9 mouse cellular contexts compared by ENCODE assay signal in genomic region chr8:46010306-46010705, GRCm38 (mm10). TPM values are rescaled to one million over a fixed set of nuclear protein-coding genes. Genes with fewer than 3 reads are reported as not detected.
DNase-seq lines count a peak whose midpoint lies in the region; ATAC-seq and TF ChIP-seq lines count a peak whose summit lies in the region.
"Had no signal": no experiment of that assay in that cellular context is flagged by ENCODE, and none has a peak within 500 bp of the region (broad histone marks: within the 10 kb centered on the region; RNA-seq: fewer than 3 reads in every experiment).

No protein-coding gene starts in this region.

- peak overlapping the region; percentile 25 for H3K4me2 ChIP-seq in neural tube, embryonic 11.5 days (ENCODE audit: low read depth)
- peak overlapping the region; percentile 72 for H3K4me2 ChIP-seq in heart, embryonic 14.5 days (ENCODE audit: low read length)
- peak overlapping the region; percentile 43 for H3K4me2 ChIP-seq in limb, embryonic 14.5 days (replicated peaks; ENCODE audit: low read depth, low read length, severe bottlenecking)
- peak overlapping the region; percentile 43 for H3K4me2 ChIP-seq in stomach, embryonic 15.5 days

- ATAC-seq in neural tube, embryonic 11.5 days (ENCODE audit: insufficient read depth, low FRiP score, low TSS enrichment), result no peak
- ATAC-seq in heart, embryonic 14.5 days (ENCODE audit: insufficient number of reproducible peaks, insufficient read depth, low FRiP score, low read depth), result no peak
- ATAC-seq in limb, embryonic 14.5 days (ENCODE audit: low FRiP score, low read depth), result no peak
- ATAC-seq in stomach, embryonic 15.5 days (ENCODE audit: insufficient read depth, low FRiP score, low read depth), result no peak

- H3K27me3 ChIP-seq in neural tube, embryonic 11.5 days (ENCODE audit: control insufficient read depth, insufficient read depth, low read length), result no peaks in the 10 kb centered on the region
- H3K27me3 ChIP-seq in heart, embryonic 14.5 days (ENCODE audit: control insufficient read depth, insufficient read depth, low read length), result no peaks in the 10 kb centered on the region
- no peaks in the 10 kb centered on the region for H3K27me3 ChIP-seq in limb, embryonic 14.5 days (ENCODE audit: control insufficient read depth, insufficient read depth, low read length)
- no peaks in the 10 kb centered on the region for H3K27me3 ChIP-seq in stomach, embryonic 15.5 days (replicated peaks)

- H3K9me3 ChIP-seq in neural tube, embryonic 11.5 days (ENCODE audit: control insufficient read depth, low read length), result no peaks in the 10 kb centered on the region
- no peaks in the 10 kb centered on the region for H3K9me3 ChIP-seq in heart, embryonic 14.5 days (ENCODE audit: control insufficient read depth, low read length)
- H3K9me3 ChIP-seq in limb, embryonic 14.5 days (ENCODE audit: control insufficient read depth, low read length), result no peaks in the 10 kb centered on the region
- H3K9me3 ChIP-seq in stomach, embryonic 15.5 days, result no peaks in the 10 kb centered on the region

- no peak overlapping the region for H3K27ac ChIP-seq in neural tube, embryonic 11.5 days (ENCODE audit: low read depth, low read length)
- H3K27ac ChIP-seq in heart, embryonic 14.5 days (replicated peaks in 1 of 2; ENCODE audit: control insufficient read depth in 1 of 2, insufficient read depth in 1 of 2, low read depth in 2 of 2, low read length in 2 of 2), result peak overlapping the region; percentile 65 to 83
- H3K27ac ChIP-seq in limb, embryonic 14.5 days (replicated peaks; ENCODE audit: low read depth, low read length), result no peak overlapping the region
- H3K27ac ChIP-seq in stomach, embryonic 15.5 days, result no peak overlapping the region

- H3K9ac ChIP-seq in neural tube, embryonic 11.5 days (ENCODE audit: low read length), result no peak overlapping the region
- H3K9ac ChIP-seq in heart, embryonic 14.5 days (ENCODE audit: low read length), result peak overlapping the region; percentile 59
- peak overlapping the region; percentile 45 for H3K9ac ChIP-seq in limb, embryonic 14.5 days (ENCODE audit: low read depth, low read length, severe bottlenecking)
- H3K9ac ChIP-seq in stomach, embryonic 15.5 days, result no peak overlapping the region

- no peak overlapping the region for H3K4me3 ChIP-seq in neural tube, embryonic 11.5 days (ENCODE audit: low read depth, low read length)
- peak overlapping the region; percentile 11 to 33; a peak in 3 of 4 replicates for H3K4me3 ChIP-seq in heart, embryonic 14.5 days (ENCODE audit: control insufficient read depth in 1 of 2, insufficient read depth in 1 of 2, low read depth in 1 of 2, low read length in 2 of 2)
- 0 out of 2 replicates have a peak overlapping the region, but pooled peaks have one; percentile 1 for H3K4me3 ChIP-seq in limb, embryonic 14.5 days (replicated peaks; ENCODE audit: low read length)
- H3K4me3 ChIP-seq in stomach, embryonic 15.5 days (replicated peaks), result peak overlapping the region; percentile 7; the same call in 1 of the 2 replicates

- no peak for DNase-seq in neural tube, embryonic 11.5 days (ENCODE audit: low spot score)
- DNase-seq in neural tube, embryonic 10.5 days (ENCODE audit: extremely low spot score, low spot score), result no peak
- DNase-seq in limb, embryonic 14.5 days (ENCODE audit: low spot score), result no peak
- no peak for DNase-seq in ovary, postnatal 36 days (ENCODE audit: low spot score)
- DNase-seq in thymus, postnatal 0 days (ENCODE audit: low spot score), result no peak
- no peak for DNase-seq in adrenal gland, adult (ENCODE audit: inconsistent age in 2 of 2, low spot score in 1 of 2)
- DNase-seq: adrenal gland, postnatal 25 days had no signal

- no peaks in the 10 kb centered on the region for H3K4me1 ChIP-seq in neural tube, embryonic 11.5 days (ENCODE audit: control insufficient read depth, insufficient read depth, low read length)
- peaks cover 2 to 21% of the 10 kb centered on the region in 2 experiments; a peak in 3 of 4 replicates for H3K4me1 ChIP-seq in heart, embryonic 14.5 days (ENCODE audit: control insufficient read depth in 2 of 2, insufficient read depth in 2 of 2, low read length in 2 of 2)
- H3K4me1 ChIP-seq in limb, embryonic 14.5 days (ENCODE audit: control insufficient read depth, insufficient read depth, low read length), result peaks cover 9% of the 10 kb centered on the region
- H3K4me1 ChIP-seq in stomach, embryonic 15.5 days, result peaks cover 9% of the 10 kb centered on the region; the same call in 1 of the 2 replicates

- H3K36me3 ChIP-seq in neural tube, embryonic 11.5 days (ENCODE audit: control insufficient read depth, insufficient read depth, low read length), result no peaks in the 10 kb centered on the region
- H3K36me3 ChIP-seq in heart, embryonic 14.5 days (ENCODE audit: control insufficient read depth, insufficient read depth, low read length), result no peaks in the 10 kb centered on the region
- H3K36me3 ChIP-seq in limb, embryonic 14.5 days (ENCODE audit: control insufficient read depth, insufficient read depth, low read length), result no peaks in the 10 kb centered on the region
- H3K36me3 ChIP-seq in stomach, embryonic 15.5 days, result no peaks in the 10 kb centered on the region

- 52% methylated on average over 2 of the region's 2 CpGs for WGBS in neural tube, embryonic 11.5 days
- 37% methylated on average over 2 of the region's 2 CpGs for WGBS in heart, embryonic 14.5 days
- WGBS in limb, embryonic 14.5 days, result 62% methylated on average over 2 of the region's 2 CpGs
- 66% methylated on average over 2 of the region's 2 CpGs for WGBS in stomach, embryonic 15.5 days

- TF ChIP-seq POLR2A in limb, embryonic 14.5 days (IDR thresholded peaks at IDR 0.05; ENCODE audit: borderline replicate concordance, extremely low read depth, insufficient read depth, insufficient read length), result no peak

RNA-seq across cellular contexts. Expression of gene Ankrd37, which starts 4.8 kb away (rescaled TPM):
- polyA plus RNA-seq in neural tube, embryonic 11.5 days (2014; fragmentation: Nextera tagmentation; extraction: Ambion mirVana), result 13.4 and 15.6 TPM in 2 replicates
- 13.4 and 17.7 TPM in 2 replicates for polyA plus RNA-seq in heart, embryonic 14.5 days (2014; fragmentation: Nextera tagmentation; extraction: Ambion mirVana)
- polyA plus RNA-seq in limb, embryonic 14.5 days (2012; rRNA removed), result 10.9 and 17.2 TPM in 2 replicates
- polyA plus RNA-seq in limb, embryonic 14.5 days (2014; fragmentation: Nextera tagmentation; extraction: Ambion mirVana), result 18.7 and 19.4 TPM in 2 replicates
- polyA plus RNA-seq in stomach, embryonic 15.5 days (2015; fragmentation: Nextera tagmentation; extraction: Ambion mirVana), result 30.8 and 31.8 TPM in 2 replicates
- 14.5 and 16.1 TPM in 2 replicates for polyA plus RNA-seq in thymus, postnatal 0 days (2015; fragmentation: Nextera tagmentation; extraction: Ambion mirVana)

RNA-seq across cellular contexts. Expression of gene Lrp2bp, which starts 11.2 kb away (rescaled TPM):
- polyA plus RNA-seq in neural tube, embryonic 11.5 days (2014; fragmentation: Nextera tagmentation; extraction: Ambion mirVana), result 0.21 and 0.47 TPM in 2 replicates
- polyA plus RNA-seq in heart, embryonic 14.5 days (2014; fragmentation: Nextera tagmentation; extraction: Ambion mirVana), result 1.1 and 1.3 TPM in 2 replicates
- 0.24 and 0.29 TPM in 2 replicates for polyA plus RNA-seq in limb, embryonic 14.5 days (2012; rRNA removed)
- polyA plus RNA-seq in limb, embryonic 14.5 days (2014; fragmentation: Nextera tagmentation; extraction: Ambion mirVana), result 0.40 and 0.53 TPM in 2 replicates
- 0.50 and 0.62 TPM in 2 replicates for polyA plus RNA-seq in stomach, embryonic 15.5 days (2015; fragmentation: Nextera tagmentation; extraction: Ambion mirVana)
- polyA plus RNA-seq in thymus, postnatal 0 days (2015; fragmentation: Nextera tagmentation; extraction: Ambion mirVana), result 0.13 and 0.20 TPM in 2 replicates

RNA-seq across cellular contexts. Expression of gene Ufsp2, which starts 35.0 kb away (rescaled TPM):
- 55.7 and 56.7 TPM in 2 replicates for polyA plus RNA-seq in neural tube, embryonic 11.5 days (2014; fragmentation: Nextera tagmentation; extraction: Ambion mirVana)
- 52.9 and 57.1 TPM in 2 replicates for polyA plus RNA-seq in heart, embryonic 14.5 days (2014; fragmentation: Nextera tagmentation; extraction: Ambion mirVana)
- 51.5 and 62.3 TPM in 2 replicates for polyA plus RNA-seq in limb, embryonic 14.5 days (2012; rRNA removed)
- polyA plus RNA-seq in limb, embryonic 14.5 days (2014; fragmentation: Nextera tagmentation; extraction: Ambion mirVana), result 81.9 and 92.5 TPM in 2 replicates
- polyA plus RNA-seq in stomach, embryonic 15.5 days (2015; fragmentation: Nextera tagmentation; extraction: Ambion mirVana), result 93.2 and 96.1 TPM in 2 replicates
- polyA plus RNA-seq in thymus, postnatal 0 days (2015; fragmentation: Nextera tagmentation; extraction: Ambion mirVana), result 53.6 and 53.9 TPM in 2 replicates

RNA-seq across cellular contexts. Expression of gene 1700029J07Rik, which starts 35.3 kb away (rescaled TPM):
- polyA plus RNA-seq in neural tube, embryonic 11.5 days (2014; fragmentation: Nextera tagmentation; extraction: Ambion mirVana), result 2.3 and 2.9 TPM in 2 replicates
- polyA plus RNA-seq in heart, embryonic 14.5 days (2014; fragmentation: Nextera tagmentation; extraction: Ambion mirVana), result 2.4 and 2.8 TPM in 2 replicates
- 2.6 and 5.2 TPM in 2 replicates for polyA plus RNA-seq in limb, embryonic 14.5 days (2012; rRNA removed)
- polyA plus RNA-seq in limb, embryonic 14.5 days (2014; fragmentation: Nextera tagmentation; extraction: Ambion mirVana), result 1.9 and 2.5 TPM in 2 replicates
- polyA plus RNA-seq in stomach, embryonic 15.5 days (2015; fragmentation: Nextera tagmentation; extraction: Ambion mirVana), result 3.8 and 4.1 TPM in 2 replicates
- 1.3 and 1.5 TPM in 2 replicates for polyA plus RNA-seq in thymus, postnatal 0 days (2015; fragmentation: Nextera tagmentation; extraction: Ambion mirVana)

Comparison
In these comparisons a context has a peak if more than half of its experiments do, and no peak if none do; other contexts are left out.
1. H3K27ac ChIP-seq: peak in heart, embryonic 14.5 days (2 of 2); none in neural tube, embryonic 11.5 days (single experiment), limb, embryonic 14.5 days (single experiment) and stomach, embryonic 15.5 days (single experiment).
2. H3K9ac ChIP-seq: peak in heart, embryonic 14.5 days (single experiment) and limb, embryonic 14.5 days (single experiment); none in neural tube, embryonic 11.5 days (single experiment) and stomach, embryonic 15.5 days (single experiment).
3. Peak in every context shown above with its lines, with median percentiles within 50 percentile points of each other: H3K4me2 ChIP-seq.